Mouse (Mus musculus) forebrain, embryonic 15.5 days (tissue): ENCODE measurements around the gene Myl3. TPM values are rescaled to one million over a fixed set of nuclear protein-coding genes. Genes with fewer than 3 reads are reported as not detected.

Experiments
- ATAC-seq: fragments of 200-750 bp; cut with Nextera tagmentation; replicated peaks from 2 replicates; pipeline ENCODE4 v1.8.0; 2017; ENCODE audit warnings: mild to moderate bottlenecking, moderate TSS enrichment, moderate library complexity
- H3K27ac ChIP-seq: fragments of 300-500 bp; sonication (generic); replicated peaks from 2 replicates; pipeline ENCODE4 v1.5.1; 2015; ENCODE audit warnings: mild to moderate bottlenecking, inconsistent platforms
- H3K27me3 ChIP-seq: fragments of 300-500 bp; sonication (generic); 2 replicates; pipeline ENCODE4 v1.6.1; 2015; ENCODE audit warnings: inconsistent platforms
- H3K36me3 ChIP-seq: fragments of 300-500 bp; sonication (generic); 2 replicates; pipeline ENCODE4 v1.6.1; 2015; ENCODE audit warnings: mild to moderate bottlenecking, inconsistent platforms
- H3K4me1 ChIP-seq: fragments of 300-500 bp; sonication (generic); 2 replicates; pipeline ENCODE4 v1.6.1; 2015; ENCODE audit warnings: inconsistent platforms
- H3K4me2 ChIP-seq: fragments of 300-500 bp; sonication (generic); replicated peaks from 2 replicates; pipeline ENCODE4 v1.6.1; 2015; ENCODE audit warnings: mild to moderate bottlenecking, inconsistent platforms
- H3K4me3 ChIP-seq: fragments of 300-500 bp; sonication (generic); 2 replicates; pipeline ENCODE4 v1.5.1; 2015; ENCODE audit warnings: mild to moderate bottlenecking, inconsistent platforms
- H3K9ac ChIP-seq: fragments of 300-500 bp; sonication (generic); replicated peaks from 2 replicates; pipeline ENCODE4 v1.6.1; 2015; ENCODE audit warnings: mild to moderate bottlenecking, inconsistent platforms
- H3K9me3 ChIP-seq: fragments of 300-500 bp; sonication (generic); 2 replicates; pipeline ENCODE4 v1.6.1; 2016; ENCODE audit warnings: inconsistent platforms
- WGBS: fragments of 180-500 bp; shearing (Covaris S2); methylation state at CpG from one replicate; pipeline ENCODE4 v1.1.7; 2015; ENCODE audit warnings: mixed read lengths; 5-methylcytosine and 5-hydroxymethylcytosine counted together
- polyA plus RNA-seq: library from polyadenylated mRNA; unstranded; fragments of >200 nt; fragmentation: Nextera tagmentation; extraction: Ambion mirVana; gene quantifications from 2 replicates; pipeline ENCODE4 v1.2.1, GENCODE M21; 2015

Gene Myl3
- polyA plus RNA-seq, 1 experiment from 2014 or later: 0.45 TPM

- H3K9ac ChIP-seq: no peak overlapping the region
- 48% methylated on average over 14 of the region's 14 CpGs for WGBS
These were observed 8.9 kb downstream of the Myl3 start for GRCm38 (mm10) chr9:110750404-110751187.

GRCm38 (mm10) chr9:110751412-110751811 is 9.8 kb downstream of the Myl3 start:
- Histone ChIP-seq H3K4me2 (no peak overlapping the region), H3K9me3 (no peaks in the 10 kb centered on the region), H3K36me3 (no peaks in the 10 kb centered on the region), H3K27me3 (no peaks in the 10 kb centered on the region), H3K4me1 (no peaks in the 10 kb centered on the region), H3K27ac (no peak overlapping the region), H3K4me3 (no peak overlapping the region), H3K9ac (no peak overlapping the region)
- ATAC-seq: no peak
- 89% methylated on average over 5 of the region's 5 CpGs for WGBS

More at GRCm38 (mm10) chr9:110750404-110751187, 8.9 kb downstream of the Myl3 start:
- Histone ChIP-seq H3K27me3 (no peaks in the 10 kb centered on the region), H3K36me3 (no peaks in the 10 kb centered on the region), H3K4me1 (no peaks in the 10 kb centered on the region), H3K4me3 (no peak overlapping the region), H3K9me3 (no peaks in the 10 kb centered on the region), H3K27ac (no peak overlapping the region), H3K4me2 (no peak overlapping the region)
- ATAC-seq: no peak

GRCm38 (mm10) chr9:110752917-110753435 is 11.3 kb downstream of the Myl3 start:
- no peak for ATAC-seq

GRCm38 (mm10) chr9:110753773-110754172 is 12.1 kb downstream of the Myl3 start:
- no peak for ATAC-seq
- Histone ChIP-seq H3K27me3 (no peaks in the 10 kb centered on the region), H3K4me2 (no peak overlapping the region), H3K27ac (no peak overlapping the region), H3K4me3 (no peak overlapping the region), H3K9me3 (no peaks in the 10 kb centered on the region), H3K4me1 (no peaks in the 10 kb centered on the region), H3K9ac (no peak overlapping the region), H3K36me3 (no peaks in the 10 kb centered on the region)
- WGBS: 93% methylated on average over 4 of the region's 4 CpGs

More at GRCm38 (mm10) chr9:110752917-110753435, 11.3 kb downstream of the Myl3 start:
- WGBS: 66% methylated on average over 4 of the region's 4 CpGs
- Histone ChIP-seq H3K4me1 (no peaks in the 10 kb centered on the region), H3K4me2 (no peak overlapping the region), H3K27ac (no peak overlapping the region), H3K36me3 (no peaks in the 10 kb centered on the region), H3K9ac (no peak overlapping the region), H3K27me3 (no peaks in the 10 kb centered on the region), H3K9me3 (no peaks in the 10 kb centered on the region), H3K4me3 (no peak overlapping the region)

- Histone ChIP-seq H3K4me3 (no peak overlapping the region), H3K27me3 (no peaks in the 10 kb centered on the region), H3K4me1 (no peaks in the 10 kb centered on the region), H3K9ac (no peak overlapping the region), H3K27ac (no peak overlapping the region), H3K4me2 (no peak overlapping the region), H3K36me3 (no peaks in the 10 kb centered on the region), H3K9me3 (no peaks in the 10 kb centered on the region)
- 94% methylated on average over 5 of the region's 5 CpGs for WGBS
- no peak for ATAC-seq
These were observed 16.2 kb downstream of the Myl3 start for GRCm38 (mm10) chr9:110757816-110758215.

- 60% methylated on average over 8 of the region's 8 CpGs for WGBS
- no peak overlapping the region for H3K4me3 ChIP-seq
- H3K4me2 ChIP-seq: no peak overlapping the region
- ATAC-seq: no peak
- H3K27me3 ChIP-seq: no peaks in the 10 kb centered on the region
- H3K9ac ChIP-seq: no peak overlapping the region
- no peaks in the 10 kb centered on the region for H3K9me3 ChIP-seq
- H3K36me3 ChIP-seq: no peaks in the 10 kb centered on the region
- no peaks in the 10 kb centered on the region for H3K4me1 ChIP-seq
- H3K27ac ChIP-seq: no peak overlapping the region
These were observed 16.9 kb downstream of the Myl3 start for GRCm38 (mm10) chr9:110758605-110759004.

GRCm38 (mm10) chr9:110759265-110759664 is 17.6 kb downstream of the Myl3 start:
- 61% methylated on average over 2 of the region's 2 CpGs for WGBS
- Histone ChIP-seq H3K4me3 (no peak overlapping the region), H3K36me3 (no peaks in the 10 kb centered on the region), H3K27me3 (no peaks in the 10 kb centered on the region), H3K4me2 (no peak overlapping the region), H3K4me1 (no peaks in the 10 kb centered on the region), H3K9me3 (no peaks in the 10 kb centered on the region), H3K9ac (no peak overlapping the region), H3K27ac (no peak overlapping the region)
- ATAC-seq: no peak

- ATAC-seq: no peak
These were observed 19.2 kb downstream of the Myl3 start for GRCm38 (mm10) chr9:110760886-110761285.

GRCm38 (mm10) chr9:110762763-110763162 is 21.1 kb downstream of the Myl3 start:
- H3K27me3 ChIP-seq: no peaks in the 10 kb centered on the region
- 76% methylated on average over 10 of the region's 10 CpGs for WGBS
- H3K9me3 ChIP-seq: no peaks in the 10 kb centered on the region
- H3K36me3 ChIP-seq: no peaks in the 10 kb centered on the region
- no peaks in the 10 kb centered on the region for H3K4me1 ChIP-seq
- no peak overlapping the region for H3K27ac ChIP-seq
- H3K4me2 ChIP-seq: no peak overlapping the region
- no peak overlapping the region for H3K9ac ChIP-seq
- ATAC-seq: no peak
- H3K4me3 ChIP-seq: no peak overlapping the region

More at GRCm38 (mm10) chr9:110760886-110761285, 19.2 kb downstream of the Myl3 start:
- no peak overlapping the region for H3K9ac ChIP-seq
- no peak overlapping the region for H3K4me2 ChIP-seq
- H3K4me3 ChIP-seq: no peak overlapping the region
- no peaks in the 10 kb centered on the region for H3K9me3 ChIP-seq
- no peaks in the 10 kb centered on the region for H3K27me3 ChIP-seq
- H3K4me1 ChIP-seq: no peaks in the 10 kb centered on the region
- H3K27ac ChIP-seq: no peak overlapping the region
- WGBS: 77% methylated on average over 8 of the region's 8 CpGs
- H3K36me3 ChIP-seq: no peaks in the 10 kb centered on the region

GRCm38 (mm10) chr9:110763405-110763804 is 21.7 kb downstream of the Myl3 start:
- H3K27ac ChIP-seq: no peak overlapping the region
- no peak for ATAC-seq
- no peaks in the 10 kb centered on the region for H3K4me1 ChIP-seq
- H3K27me3 ChIP-seq: no peaks in the 10 kb centered on the region
- WGBS: 47% methylated on average over 2 of the region's 2 CpGs
- H3K4me3 ChIP-seq: no peak overlapping the region
- no peaks in the 10 kb centered on the region for H3K9me3 ChIP-seq
- H3K9ac ChIP-seq: no peak overlapping the region
- H3K4me2 ChIP-seq: no peak overlapping the region
- no peaks in the 10 kb centered on the region for H3K36me3 ChIP-seq

GRCm38 (mm10) chr9:110772336-110772735 is 30.7 kb downstream of the Myl3 start:
- Histone ChIP-seq H3K4me3 (no peak overlapping the region), H3K27ac (no peak overlapping the region), H3K9ac (no peak overlapping the region), H3K36me3 (no peaks in the 10 kb centered on the region), H3K27me3 (no peaks in the 10 kb centered on the region), H3K9me3 (no peaks in the 10 kb centered on the region), H3K4me2 (no peak overlapping the region), H3K4me1 (no peaks in the 10 kb centered on the region)
- 94% methylated on average over 10 of the region's 10 CpGs for WGBS
- ATAC-seq: no peak

GRCm38 (mm10) chr9:110774403-110775268 is 33.0 kb downstream of the Myl3 start:
- WGBS: 86% methylated on average over 15 of the region's 15 CpGs
- ATAC-seq: no peak

More at GRCm38 (mm10) chr9:110774403-110775268, 33.0 kb downstream of the Myl3 start:
- no peaks in the 10 kb centered on the region for H3K9me3 ChIP-seq
- no peaks in the 10 kb centered on the region for H3K4me1 ChIP-seq
- H3K9ac ChIP-seq: no peak overlapping the region
- no peak overlapping the region for H3K4me2 ChIP-seq
- no peaks in the 10 kb centered on the region for H3K27me3 ChIP-seq
- H3K4me3 ChIP-seq: no peak overlapping the region
- no peak overlapping the region for H3K27ac ChIP-seq
- no peaks in the 10 kb centered on the region for H3K36me3 ChIP-seq
